Mouse (Mus musculus): Measurements from ENCODE around the gene Deaf1.

Deaf1 gene

DNA sequence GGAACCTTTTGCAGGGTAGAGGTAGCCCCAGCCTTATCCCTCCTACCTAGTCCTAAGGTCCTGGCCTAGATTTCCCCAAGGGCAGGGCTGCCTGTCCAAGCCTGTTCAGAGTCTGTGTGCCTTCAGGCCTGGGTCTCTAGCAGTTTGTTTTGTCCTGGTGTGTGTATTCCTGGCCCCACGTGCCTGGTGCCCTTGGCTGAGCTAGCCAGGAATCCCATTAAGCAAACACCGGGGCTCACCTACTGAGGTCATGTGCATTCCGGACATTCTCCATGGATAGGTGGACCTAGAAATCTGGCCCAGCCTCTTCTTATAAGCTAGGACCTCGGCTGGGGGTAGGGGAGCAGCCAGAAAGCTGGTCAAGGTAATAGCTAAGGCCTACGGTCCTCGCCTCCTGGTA, 13.0 kb upstream of the Deaf1 start:
- intact Hi-C loops (cut with DNase I): no loop called here

DNA sequence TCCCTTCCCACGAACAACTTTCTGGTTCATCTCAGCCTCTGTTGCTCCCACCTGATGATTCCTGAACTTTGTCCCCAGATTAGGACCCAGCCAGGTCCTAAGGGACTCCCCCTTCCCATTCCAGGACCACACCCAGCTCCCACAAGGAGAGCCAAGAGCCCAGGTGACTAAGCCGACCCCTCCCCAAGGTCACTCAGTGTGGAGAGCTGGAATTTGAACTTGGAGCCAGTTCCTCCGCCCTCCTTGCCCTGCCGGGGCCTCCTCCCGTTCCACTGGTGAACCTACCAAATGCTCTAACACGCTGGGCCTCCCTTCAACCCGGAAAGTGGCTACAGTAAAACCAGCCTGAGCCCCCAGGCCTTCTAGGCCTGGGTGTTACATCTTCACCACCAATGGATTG, 12.5 kb upstream of the Deaf1 start:
- intact Hi-C loops (cut with DNase I): no loop called here

GRCm38 (mm10) chr7:141339215-141339920, 11.9 kb upstream of the Deaf1 start:
- intact Hi-C loops (cut with DNase I): no loop called here

DNA sequence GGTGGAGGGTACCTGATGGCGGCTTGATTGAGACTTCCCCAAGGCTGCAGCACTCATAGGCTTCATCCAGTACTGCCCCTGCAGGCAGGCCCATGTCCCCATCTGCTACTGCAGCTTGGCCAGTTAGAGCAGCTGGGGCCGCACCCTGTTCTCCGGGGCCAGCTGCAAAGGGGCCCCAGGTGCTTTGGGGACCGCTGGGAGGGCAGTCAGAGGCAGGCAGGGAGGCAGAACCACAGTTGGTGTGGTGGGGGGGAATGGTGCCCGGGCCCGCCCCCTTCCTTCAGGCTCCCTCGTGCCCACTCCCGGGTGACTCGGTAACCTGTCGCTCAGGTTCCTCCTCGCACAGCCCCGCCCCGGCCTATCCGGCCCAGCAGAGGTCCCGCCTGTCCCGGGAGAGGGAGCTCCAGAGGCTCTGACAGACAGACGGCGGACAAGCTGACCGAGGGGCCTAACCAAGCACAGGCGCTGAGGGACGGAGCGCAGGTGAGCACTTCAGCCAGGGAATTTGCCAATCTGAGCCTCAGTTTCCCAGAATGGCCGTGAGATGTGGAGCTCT, 11.2 kb upstream of the Deaf1 start, which contains the start of gene Eps8l2:
Eps8l2 (plus strand) TSS at position 305 of the 556 bp plus-strand sequence.
- intact Hi-C loops (cut with DNase I): no loop called here

- intact Hi-C loops (cut with DNase I): no loop called here
Observed at GRCm38 (mm10) chr7:141337716-141338416, 10.4 kb upstream of the Deaf1 start.

DNA sequence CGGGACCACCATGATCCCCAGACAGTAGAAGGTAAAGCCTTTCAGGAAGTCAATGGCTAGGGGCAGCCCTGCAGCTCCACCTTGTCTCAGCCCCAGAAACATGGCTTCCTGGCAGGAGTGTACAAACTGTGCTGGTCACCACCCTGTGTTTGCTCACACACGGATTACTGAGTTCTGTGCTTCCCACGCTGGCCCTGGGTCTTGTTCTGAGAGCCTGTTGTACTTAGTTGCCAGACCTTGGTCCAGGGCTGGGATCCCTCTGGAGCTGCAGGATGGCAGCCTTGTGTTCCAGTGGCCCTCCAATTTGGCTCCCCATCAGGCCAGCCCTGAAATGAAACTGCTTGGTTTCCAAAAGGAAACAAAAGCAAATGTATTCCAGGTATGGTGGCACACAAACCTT, 8.8 kb upstream of the Deaf1 start:
- intact Hi-C loops (cut with DNase I): no loop called here

GRCm38 (mm10) chr7:141335682-141336081, 8.2 kb upstream of the Deaf1 start:
- intact Hi-C loops (cut with DNase I): no loop called here

DNA sequence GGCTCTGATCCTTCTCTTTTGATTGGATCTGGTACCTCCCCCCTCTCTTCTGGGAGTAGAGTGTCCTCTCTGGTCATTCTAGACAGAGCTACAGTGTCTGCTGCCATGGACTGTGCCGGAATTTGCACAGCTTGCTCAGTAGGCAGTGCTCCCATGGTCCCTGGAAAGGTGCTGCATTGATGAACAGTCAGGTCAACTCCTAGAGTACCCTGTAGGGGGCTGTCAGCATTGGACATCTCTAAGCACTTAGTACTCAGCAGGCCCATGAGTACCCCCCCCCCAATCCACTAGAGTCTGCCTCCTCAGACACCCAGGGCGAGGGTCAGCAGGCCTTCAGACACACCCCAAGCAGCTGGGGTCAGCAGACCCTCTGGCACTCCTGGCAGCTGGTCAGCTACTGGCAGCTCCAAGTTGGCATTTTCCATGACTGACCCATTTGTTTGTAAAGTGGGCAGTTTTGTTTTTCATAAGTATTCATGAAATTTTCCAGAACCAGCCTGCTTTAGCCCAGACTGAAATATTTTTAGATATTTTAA, 7.6 kb upstream of the Deaf1 start:
- intact Hi-C loops (cut with DNase I): no loop called here

GRCm38 (mm10) chr7:141331990-141332389, 4.5 kb upstream of the Deaf1 start:
- intact Hi-C loops (cut with DNase I): no loop called here

DNA sequence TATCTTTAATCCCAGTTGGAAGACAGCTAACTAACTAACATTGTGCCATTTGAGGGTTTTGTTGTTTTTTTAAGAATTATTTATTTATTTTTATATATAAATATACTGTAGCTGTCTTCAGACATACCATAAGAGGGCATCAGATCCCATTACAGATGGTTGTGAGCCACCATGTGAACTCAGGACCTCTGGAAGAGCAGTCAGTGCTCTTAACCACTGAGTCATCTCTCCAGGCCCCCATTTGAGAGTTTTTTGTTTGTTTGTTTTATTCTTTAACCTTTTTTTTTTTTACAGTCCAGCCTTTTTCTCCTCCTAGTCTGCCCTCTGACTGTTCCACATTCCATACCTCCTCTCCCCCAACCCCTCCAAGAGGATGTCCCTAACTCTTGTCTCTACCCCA, 3.2 kb upstream of the Deaf1 start:
- intact Hi-C loops (cut with DNase I): no loop called here

- intact Hi-C loops (cut with DNase I): no loop called here
Observed at GRCm38 (mm10) chr7:141328373-141328990, 992 bp upstream of the Deaf1 start.

DNA sequence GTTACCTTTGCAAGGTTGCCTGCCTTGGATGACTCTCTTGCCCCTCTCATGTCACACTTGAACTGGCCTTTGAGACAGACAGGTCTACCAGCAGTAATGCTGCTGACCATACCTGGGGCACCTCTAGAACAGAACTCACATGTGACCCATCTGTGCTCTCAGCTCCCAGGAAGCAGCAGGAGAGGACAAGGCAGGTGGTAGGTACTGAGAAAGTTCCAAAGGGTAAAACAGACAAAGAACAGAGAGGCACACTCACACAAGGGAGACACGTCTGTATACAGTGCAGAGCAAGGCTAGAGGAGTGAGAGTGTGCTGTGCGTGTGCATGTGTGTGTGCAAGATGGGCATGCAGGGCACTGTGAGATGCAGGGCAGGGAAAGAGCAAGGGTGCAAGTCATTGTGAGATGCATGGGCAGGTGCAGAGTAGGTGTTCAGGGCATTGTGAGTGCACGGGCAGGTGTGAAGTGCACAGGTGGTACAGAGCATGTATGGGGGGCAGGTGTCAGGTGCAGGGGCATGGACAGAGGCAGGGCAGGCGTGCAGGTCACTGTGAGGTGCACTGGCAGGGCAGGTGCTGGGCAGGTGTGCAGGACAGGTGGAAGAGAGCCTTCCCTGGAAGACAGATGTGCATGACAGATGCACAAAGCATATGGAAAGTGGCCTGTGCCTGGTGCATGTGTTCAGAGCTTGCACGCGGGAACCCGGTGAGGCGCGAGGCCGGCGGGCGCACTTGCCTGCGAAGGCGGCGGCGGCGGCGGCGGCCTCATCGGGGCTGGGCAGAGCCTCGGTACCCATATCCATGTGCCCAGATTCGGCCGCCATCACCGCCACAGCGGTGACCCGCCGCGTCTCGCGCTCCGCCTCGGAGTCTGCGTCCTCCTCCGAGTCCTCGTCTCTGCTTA, 694 bp downstream of the Deaf1 start:
- intact Hi-C loops (cut with DNase I): no loop called here

DNA sequence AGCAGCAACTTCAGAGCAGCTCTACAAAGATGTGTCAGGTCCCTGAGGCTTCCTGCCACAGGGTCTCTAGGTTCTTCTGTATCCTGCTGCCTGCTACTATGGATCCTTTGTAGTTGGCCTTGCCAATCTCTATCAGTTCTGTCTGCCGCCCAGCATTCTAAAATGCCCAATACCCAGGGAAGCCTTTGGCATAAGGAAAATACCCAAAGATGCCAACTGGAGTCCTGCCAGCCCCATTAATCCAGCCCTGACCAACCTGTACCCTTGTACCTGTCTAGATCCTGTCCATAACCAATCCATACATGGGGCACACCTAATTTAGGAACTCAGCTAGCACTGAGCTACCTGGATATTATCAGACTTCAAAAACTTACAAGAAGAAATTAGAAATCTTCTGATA, 2.8 kb downstream of the Deaf1 start:
- intact Hi-C loops (cut with DNase I): no loop called here

- intact Hi-C loops (cut with DNase I): loop anchor here (5.0 kb wide), 1 partner anchor 42 kb away; the partner anchor contains the start of genes Cdhr5 and Sct
Observed at GRCm38 (mm10) chr7:141319446-141319845, 8.0 kb downstream of the Deaf1 start.

DNA sequence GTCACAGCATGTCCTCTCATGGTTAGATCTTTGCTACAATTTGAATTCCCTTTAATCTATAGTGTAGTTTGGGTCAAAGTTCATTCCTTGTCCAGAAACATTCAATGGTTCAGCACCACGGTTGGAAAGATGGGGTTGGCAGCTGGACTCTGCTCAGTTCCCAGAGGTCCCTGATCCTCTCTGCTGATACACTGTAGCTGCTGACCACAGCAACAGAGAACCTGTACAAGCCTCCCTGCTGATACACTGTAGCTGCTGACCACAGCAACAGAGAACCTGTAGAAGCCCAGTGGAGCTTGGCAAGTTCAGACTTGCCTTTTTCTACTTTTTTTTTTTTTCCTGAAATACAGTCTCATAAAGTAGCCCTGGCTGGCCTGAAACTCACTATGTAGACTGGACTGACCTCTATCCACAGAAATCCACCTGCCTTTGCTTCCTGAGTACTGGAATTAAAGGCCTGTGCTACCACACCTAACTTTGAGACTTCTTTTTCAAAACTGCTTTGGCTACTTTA, 9.8 kb downstream of the Deaf1 start:
- intact Hi-C loops (cut with DNase I): loop anchor here (5.0 kb wide), 1 partner anchor 40 kb away; the partner anchor contains the start of genes Cdhr5 and Sct

DNA sequence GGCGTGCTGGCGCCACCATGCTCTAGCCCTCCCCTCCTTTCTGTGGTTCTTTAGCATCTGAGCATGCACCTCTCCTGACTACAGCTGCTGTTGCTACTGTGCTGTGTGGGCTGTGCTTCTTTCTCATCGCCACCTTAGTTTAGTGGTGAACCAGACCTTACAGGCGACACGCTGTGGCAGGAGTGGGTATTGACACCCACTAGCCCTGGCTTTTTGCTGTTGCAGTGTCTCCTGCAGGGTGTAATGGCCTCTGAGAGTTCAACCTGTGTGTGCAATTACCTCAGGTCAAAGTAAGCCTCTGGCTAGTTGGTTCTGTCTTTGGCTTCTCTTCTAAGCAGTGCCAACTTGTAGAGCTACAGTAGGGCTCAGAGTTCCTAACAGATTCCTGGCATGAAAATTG, 11.5 kb downstream of the Deaf1 start:
- intact Hi-C loops (cut with DNase I): loop anchor here (5.0 kb wide), 1 partner anchor 39 kb away; the partner anchor contains the start of genes Cdhr5 and Sct

GRCm38 (mm10) chr7:141315076-141315475, 12.4 kb downstream of the Deaf1 start:
- intact Hi-C loops (cut with DNase I): loop anchor here (5.0 kb wide), 1 partner anchor 38 kb away; the partner anchor contains the start of genes Cdhr5 and Sct

DNA sequence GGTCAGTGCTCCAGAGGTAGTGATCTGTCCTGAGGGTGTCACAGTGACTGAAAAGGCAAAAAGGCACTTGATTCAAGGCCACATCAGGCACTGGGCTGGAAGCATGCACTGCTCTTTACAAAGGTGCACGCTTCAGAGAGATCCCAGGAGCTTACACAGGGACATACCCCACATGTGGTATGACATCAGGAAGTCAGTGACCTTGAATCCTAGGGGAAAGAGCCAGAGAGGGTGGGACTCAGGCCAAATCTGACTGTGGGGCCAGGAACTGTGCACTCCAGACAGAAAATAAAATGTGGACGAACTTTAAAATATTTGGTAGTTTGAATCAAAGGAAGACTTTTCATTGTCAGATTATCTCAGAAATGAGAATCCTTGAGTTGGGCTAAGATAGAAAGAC, 13.1 kb downstream of the Deaf1 start:
- intact Hi-C loops (cut with DNase I): no loop called here

DNA sequence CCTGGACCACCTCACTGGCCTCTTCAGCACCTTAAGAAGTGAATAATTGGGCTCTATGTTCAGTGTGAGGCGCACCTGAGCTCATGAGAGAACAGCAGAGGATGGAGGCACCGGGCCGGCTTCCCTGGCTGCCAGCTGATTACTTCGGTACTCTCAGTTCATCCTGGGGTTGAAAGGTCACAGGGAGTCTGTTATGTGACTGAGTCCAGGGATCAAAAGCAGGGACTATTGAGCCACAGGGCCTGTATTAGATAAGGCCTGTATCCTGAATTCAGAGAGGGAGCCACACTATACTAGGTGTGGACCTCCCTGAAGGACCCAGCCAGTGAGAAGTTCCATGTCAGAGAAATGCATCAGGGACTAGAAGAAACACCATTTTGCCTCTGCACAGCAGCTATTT, 23.0 kb downstream of the Deaf1 start:
- intact Hi-C loops (cut with DNase I): no loop called here

GRCm38 (mm10) chr7:141302702-141303268, 24.7 kb downstream of the Deaf1 start:
- intact Hi-C loops (cut with DNase I): no loop called here
